Mouse (Mus musculus) erythroblast, embryonic 14.5 days (primary cell): Measurements from ENCODE around the gene Rab40c.

Experiments
- GATA1 ChIP-seq: IDR thresholded peaks from 2 replicates; pipeline ENCODE4 v1.6.1; 2012; ENCODE audit warnings: low read length, inconsistent platforms, mixed read lengths
- TAL1 ChIP-seq: IDR thresholded peaks from 3 replicates; pipeline ENCODE4 v1.6.1; 2012; ENCODE audit warnings: low read length, inconsistent platforms, mixed read lengths

DNA sequence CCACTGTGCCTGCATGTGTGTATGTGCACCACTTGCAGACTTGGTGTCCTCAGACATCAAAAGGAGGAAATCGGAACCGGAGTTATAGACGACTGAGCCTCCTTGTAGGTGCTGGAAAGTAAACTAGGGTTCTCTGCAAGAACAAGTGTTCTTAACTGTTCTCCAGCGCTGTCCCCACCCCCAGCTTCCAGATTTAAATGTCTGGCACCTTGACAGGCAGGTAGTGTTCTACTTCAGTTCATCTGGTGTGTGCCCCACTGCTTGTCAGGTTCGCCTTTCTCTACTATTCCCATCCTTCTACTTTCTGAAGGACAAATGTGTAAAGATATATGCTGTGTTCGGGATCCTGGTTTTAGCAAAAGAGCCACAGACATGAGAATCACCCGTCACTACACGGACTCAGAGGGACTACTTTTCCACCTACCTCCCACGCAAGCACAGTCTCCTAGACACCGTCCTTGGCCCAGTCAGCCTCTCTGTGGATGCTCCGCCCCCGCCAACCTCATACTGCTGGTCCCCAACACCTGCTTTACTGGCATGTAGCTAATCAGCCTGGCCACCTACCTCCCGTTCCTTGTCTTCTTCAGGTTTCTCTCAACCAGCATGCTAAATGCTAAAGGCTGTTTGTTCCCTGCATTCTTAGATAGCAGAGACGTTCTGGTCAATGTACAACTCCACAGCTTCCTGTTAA is 6.2 kb downstream of the Rab40c start:
- TF ChIP-seq GATA1 (no peak), TAL1 (no peak)
